Mouse (Mus musculus): ENCODE data around the gene Fkbp9. TPM values are rescaled to one million over a fixed set of nuclear protein-coding genes. Genes with fewer than 3 reads are reported as not detected.

The Fkbp9 gene
- total RNA-seq, 2 experiments from 2014 or later: 33.7 to 34.0 TPM

- intact Hi-C loops (cut with DNase I): no loop called here
- no peak for DNase-seq
Observed at GRCm38 (mm10) chr6:56903831-56904230, 72.0 kb downstream of the Fkbp9 start.

DNA sequence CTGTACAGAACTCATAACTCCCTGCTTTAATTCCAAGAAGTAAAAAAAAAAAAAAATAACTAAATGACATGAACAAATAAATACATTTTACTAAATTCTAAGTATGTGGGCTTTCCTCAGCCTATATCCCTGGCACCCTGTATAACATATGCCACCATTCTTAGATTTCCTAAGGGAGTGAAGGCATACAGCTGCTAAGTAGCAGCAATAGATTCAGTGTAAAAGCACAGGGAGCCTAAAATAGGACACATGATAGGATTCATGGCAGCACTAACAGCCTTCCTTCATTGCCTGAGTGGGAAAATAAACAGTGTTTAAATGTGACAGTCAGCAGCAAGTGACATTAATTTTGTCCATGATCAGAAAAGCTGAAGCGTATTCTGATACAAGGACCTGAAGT, 72.5 kb downstream of the Fkbp9 start:
- intact Hi-C loops (cut with DNase I): no loop called here

GRCm38 (mm10) chr6:56904982-56905381, 73.1 kb downstream of the Fkbp9 start:
- intact Hi-C loops (cut with DNase I): loop anchor here (5.0 kb wide), 1 partner anchor 98 kb away; no protein-coding TSS in a partner anchor
- no peak for DNase-seq

More for the DNA sequence above, 72.5 kb downstream of the Fkbp9 start:
- no peak for DNase-seq

GRCm38 (mm10) chr6:56905486-56905885, 73.6 kb downstream of the Fkbp9 start:
- DNase-seq: no peak
- intact Hi-C loops (cut with DNase I): loop anchor here (5.0 kb wide), 1 partner anchor 98 kb away; no protein-coding TSS in a partner anchor

DNA sequence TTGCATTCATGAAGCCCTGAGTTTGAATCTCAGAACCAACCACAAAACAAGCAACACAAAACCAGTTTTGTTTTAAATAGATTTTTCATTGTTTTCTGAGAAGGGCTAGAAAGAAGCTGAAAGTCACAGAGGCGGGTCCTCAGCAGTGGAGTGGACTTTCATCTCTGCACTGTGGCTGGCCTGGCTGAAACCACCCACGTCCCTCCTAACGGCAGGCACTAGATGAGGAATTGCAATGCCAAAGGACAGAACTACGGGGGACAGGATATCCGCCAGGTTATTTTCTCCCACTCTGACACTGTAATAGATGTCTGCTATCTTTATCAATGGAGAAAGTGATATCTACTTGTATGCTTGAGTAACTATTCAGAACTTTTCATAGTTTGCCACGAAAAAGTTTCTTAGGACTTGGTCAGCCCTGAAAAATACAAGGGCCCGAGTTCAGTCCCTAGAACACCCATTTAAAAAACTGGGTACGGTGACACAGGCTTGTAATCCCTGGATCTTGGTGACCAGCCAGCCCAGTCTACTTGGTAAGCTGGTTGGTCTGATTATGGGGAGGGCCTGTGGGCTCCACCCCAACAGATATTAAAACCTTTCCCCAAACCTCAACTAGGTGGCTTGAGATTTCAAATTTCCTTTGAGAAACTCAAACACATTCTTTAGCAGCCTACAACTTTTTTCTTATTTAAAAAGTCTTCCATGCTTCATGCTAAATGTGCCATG, 74.4 kb downstream of the Fkbp9 start:
- intact Hi-C loops (cut with DNase I): loop anchor here (5.0 kb wide), 1 partner anchor 99 kb away; no protein-coding TSS in a partner anchor
- DNase-seq: no peak

DNA sequence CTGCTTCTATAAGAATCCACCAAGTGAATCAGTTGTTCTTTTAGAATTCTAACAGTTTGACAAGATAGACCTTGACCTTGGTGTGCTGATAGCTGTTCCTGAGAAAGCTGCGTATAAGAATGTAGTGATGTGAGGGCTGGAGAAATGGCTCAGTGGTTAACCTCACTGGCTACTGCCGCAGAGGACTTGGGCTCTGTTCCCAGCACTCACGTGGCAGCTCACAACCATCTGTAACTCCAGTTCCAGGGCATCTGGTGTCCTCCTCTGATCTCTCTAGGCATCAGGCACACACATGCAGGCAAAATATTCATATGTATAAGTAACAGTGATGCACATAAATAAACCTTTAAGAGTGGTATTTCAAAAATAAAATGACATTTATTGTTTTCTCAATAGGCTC, 76.1 kb downstream of the Fkbp9 start:
- no peak for DNase-seq
- intact Hi-C loops (cut with DNase I): loop anchor here (5.0 kb wide), 1 partner anchor 101 kb away; no protein-coding TSS in a partner anchor

DNA sequence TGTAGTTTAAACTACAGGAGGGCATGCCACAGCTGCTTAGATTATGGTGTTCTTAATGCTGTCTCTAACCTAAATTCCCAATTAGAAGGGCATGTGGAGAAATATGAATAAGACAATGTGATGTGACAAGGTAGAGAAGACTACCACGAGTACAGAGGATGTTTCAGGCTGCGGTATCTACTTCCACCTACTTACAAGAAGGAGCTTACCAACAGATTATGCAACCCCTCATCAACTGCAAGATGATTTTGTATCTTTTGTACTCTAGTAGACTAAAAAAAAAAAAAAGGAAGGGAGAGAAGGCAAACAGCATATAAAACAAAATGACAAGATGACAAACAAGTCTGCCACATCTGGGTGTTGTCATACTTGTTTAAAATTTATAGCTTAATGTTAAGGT, 76.5 kb downstream of the Fkbp9 start:
- no peak for DNase-seq
- intact Hi-C loops (cut with DNase I): loop anchor here (5.0 kb wide), 1 partner anchor 101 kb away; no protein-coding TSS in a partner anchor

GRCm38 (mm10) chr6:56908912-56909311, 77.1 kb downstream of the Fkbp9 start:
- intact Hi-C loops (cut with DNase I): loop anchor here (5.0 kb wide), 1 partner anchor 102 kb away; no protein-coding TSS in a partner anchor
- peak; percentile 43 for DNase-seq

DNA sequence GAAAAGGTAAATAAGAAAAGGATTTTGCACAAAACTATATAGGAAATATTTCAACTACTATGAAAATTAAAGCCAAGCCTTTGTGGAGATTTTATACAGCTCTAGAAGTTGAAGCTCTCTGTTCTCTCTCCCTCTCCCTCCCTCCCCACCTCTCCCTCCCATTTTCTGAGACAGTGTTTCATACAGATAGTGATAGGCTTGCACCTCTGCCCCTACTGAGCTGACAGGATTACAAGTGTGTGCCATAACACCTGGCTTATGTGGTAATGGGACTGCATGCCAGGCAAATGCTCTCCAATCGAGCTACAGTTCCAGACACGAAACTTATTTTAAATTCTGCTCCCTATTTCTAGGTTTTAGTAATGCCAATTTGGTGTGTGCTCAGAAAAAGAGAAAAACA, 79.1 kb downstream of the Fkbp9 start:
- DNase-seq: no peak
- intact Hi-C loops (cut with DNase I): no loop called here

DNA sequence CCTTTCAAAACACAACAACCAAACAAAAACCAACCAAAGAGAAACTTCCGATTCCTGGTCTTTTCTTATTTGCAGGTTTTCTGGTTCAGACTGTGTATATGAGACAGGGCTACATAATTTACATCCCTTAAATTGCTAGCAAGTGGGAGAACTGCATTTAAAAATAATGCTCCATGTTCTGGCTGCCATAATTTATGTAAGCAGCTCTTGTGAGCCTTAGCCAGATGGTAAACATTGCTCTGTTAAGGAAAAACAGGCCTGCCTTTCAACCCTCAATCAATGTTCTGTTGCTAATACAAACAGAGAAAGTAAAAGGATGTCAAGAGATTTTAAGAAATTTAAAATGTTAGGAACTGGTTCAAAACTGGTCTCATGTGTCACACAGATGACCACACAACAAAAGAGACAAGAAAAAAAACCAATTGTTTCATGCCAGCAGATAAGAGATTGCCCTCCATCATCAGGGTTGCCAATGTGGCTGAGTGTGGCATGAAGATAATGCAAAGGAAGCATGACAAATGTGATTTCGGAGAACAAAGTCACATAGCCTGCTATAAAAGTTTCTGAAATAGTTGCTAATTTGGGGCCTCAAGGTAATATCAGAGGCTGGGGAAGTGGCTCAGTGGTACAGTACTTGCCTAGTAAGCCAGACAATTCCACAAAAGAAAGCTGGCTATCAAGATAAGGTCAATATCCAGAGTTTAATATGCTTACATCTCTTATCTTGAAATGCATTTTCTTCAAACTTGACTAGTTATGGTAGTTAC, 81.4 kb downstream of the Fkbp9 start:
- DNase-seq: no peak
- intact Hi-C loops (cut with DNase I): no loop called here

GRCm38 (mm10) chr6:56916279-56916678, 84.4 kb downstream of the Fkbp9 start:
- intact Hi-C loops (cut with DNase I): no loop called here

GRCm38 (mm10) chr6:56917578-56918368, 85.9 kb downstream of the Fkbp9 start:
- intact Hi-C loops (cut with DNase I): no loop called here
- DNase-seq: no peak

More at GRCm38 (mm10) chr6:56916279-56916678, 84.4 kb downstream of the Fkbp9 start:
- DNase-seq: no peak

- intact Hi-C loops (cut with DNase I): no loop called here
- no peak for DNase-seq
Observed at GRCm38 (mm10) chr6:56919330-56920044, 87.6 kb downstream of the Fkbp9 start.

DNA sequence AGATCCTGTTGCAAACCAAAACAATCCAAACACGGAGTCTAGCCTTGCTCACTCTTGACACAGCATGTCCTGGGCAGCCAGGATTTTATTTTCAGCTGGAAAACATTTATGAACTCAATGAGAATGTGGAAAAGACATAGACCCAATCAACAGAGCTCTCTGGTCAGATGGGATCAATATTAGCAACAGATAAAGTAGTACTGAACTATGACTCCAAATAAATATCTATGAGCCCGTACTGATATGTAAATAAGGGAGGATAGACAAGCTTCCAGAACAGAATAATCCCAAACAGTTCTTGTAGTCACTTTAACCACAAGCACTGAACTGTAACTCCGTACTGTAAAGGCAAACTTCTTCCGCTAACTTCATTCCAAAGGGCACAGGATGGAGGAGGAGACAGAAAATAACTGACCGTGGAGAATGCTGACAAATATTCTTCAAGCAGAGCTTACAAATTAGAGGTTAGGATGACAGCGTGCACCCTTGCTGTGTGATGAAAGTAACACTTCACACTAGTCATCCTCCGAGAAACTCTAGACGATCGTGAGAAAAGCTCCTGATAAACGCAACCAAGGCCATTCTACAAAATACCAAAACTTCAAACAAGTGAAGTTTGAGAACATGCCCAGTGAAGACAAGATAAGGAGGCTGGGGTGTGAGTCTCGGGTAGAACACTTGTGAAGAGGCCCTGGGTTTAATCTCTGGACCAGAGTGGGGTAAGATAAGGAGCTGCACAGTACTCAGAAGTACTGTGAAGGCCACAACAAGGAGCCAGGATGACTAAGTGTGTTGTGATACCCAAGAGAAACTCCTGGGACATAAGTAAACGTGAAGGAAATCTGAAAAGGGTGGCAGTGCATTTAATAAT, 88.6 kb downstream of the Fkbp9 start:
- intact Hi-C loops (cut with DNase I): no loop called here
- DNase-seq: no peak

- intact Hi-C loops (cut with DNase I): no loop called here
- DNase-seq: no peak
Observed at GRCm38 (mm10) chr6:56923331-56923725, 91.5 kb downstream of the Fkbp9 start.

DNA sequence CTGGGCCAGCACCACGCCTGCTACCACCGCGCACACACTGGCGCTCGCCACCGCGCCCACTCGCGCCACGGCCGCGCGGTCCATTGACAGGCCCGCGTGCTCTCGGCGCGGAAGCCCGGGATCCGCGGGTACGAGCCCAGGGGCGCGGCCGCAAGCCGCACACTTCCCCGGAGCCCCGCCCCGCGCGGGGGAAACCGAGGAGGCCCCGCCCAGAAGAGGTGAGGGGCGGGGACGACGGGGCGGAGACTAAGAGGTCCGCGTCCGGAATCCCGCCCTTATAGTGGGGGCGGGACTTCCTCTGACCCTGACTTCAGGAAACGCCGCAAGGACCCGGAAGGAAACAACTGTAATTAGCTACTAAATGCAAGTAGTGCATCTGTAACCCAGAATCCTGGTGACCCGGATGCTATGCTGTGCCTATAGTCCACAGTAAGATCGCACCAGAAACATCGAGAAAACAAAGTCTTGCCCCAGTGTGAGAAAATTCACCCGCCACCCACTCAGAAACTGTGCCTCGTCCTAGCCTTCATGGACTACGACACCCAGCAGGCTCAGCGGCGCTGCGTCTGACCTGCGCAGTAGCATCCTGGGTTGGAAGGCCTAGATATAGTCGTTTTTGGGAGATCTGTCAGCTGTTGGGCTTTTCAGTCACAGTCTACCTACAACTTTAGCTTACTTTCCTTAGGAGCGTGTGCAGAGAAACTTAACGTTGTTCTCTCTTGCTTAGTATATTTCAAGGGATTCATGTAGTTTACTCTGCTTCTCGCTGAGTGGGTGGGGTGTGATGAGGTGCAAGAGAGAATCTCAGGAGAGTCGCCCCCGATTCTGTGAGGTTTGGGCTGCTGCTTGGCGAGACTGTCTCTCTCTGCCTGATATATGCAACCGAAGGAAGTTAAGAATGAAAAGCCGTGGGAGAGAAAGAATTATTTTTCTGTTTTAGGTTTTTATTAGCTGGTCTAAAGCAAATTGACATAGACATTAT, 92.2 kb downstream of the Fkbp9 start, which contains the start of the genes Nt5c3 and Vmn1r4:
TSS of gene Nt5c3 (minus strand) at position 207 of the 982 bp plus-strand sequence.
TSS of gene Vmn1r4 (plus strand) at position 290 of the 982 bp plus-strand sequence.
- DNase-seq: peak; percentile 96
- intact Hi-C loops (cut with DNase I): no loop called here

Measured in left cerebral cortex, postnatal 4 days (tissue).